Mouse (Mus musculus): ENCODE measurements at regions not wholly inside any gene's neighbourhood (a gene's known extent, or its start where the extent isn't known, plus 50 kb on each side); places are given as distances from the start of the nearest gene placed in this dataset.

DNA sequence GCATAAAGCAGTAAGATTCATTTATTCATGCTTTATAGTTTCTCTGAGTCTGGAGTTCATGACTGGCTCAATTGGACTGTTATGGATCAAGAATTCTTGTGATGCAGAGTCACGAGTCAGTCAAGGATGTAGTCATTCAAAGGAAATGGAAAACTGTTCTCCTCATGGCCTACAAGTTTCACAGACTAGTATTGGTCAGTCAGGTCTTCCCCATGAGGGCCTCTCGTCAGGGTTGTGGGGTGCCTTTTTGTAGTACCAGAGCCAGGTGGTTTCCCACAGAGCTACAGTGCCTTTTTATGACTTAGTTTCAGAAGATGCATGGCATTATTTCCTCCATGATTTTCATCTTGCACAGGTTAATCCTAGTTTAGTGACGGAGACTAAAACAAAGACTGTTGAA lies 307.9 kb upstream of the Cited2 start:
- no peaks in the 10 kb centered on the region for H3K27me3 ChIP-seq
- no peaks in the 10 kb centered on the region; the same call in 1 of the 2 replicates for H3K4me1 ChIP-seq (replicated peaks)
- H3K27ac ChIP-seq, result no peak overlapping the region
- H3K9me3 ChIP-seq, result no peaks in the 10 kb centered on the region
- no peak overlapping the region for H3K4me2 ChIP-seq
- no peaks in the 10 kb centered on the region for H3K36me3 ChIP-seq
- H3K4me3 ChIP-seq (replicated peaks), result no peak overlapping the region
- WGBS, result 79% methylated on average over 3 of the region's 3 CpGs
- ATAC-seq (ENCODE audit: insufficient number of reproducible peaks, insufficient read depth, low FRiP score, low TSS enrichment, low read depth), result no peak
- H3K9ac ChIP-seq (replicated peaks), result no peak overlapping the region

DNA sequence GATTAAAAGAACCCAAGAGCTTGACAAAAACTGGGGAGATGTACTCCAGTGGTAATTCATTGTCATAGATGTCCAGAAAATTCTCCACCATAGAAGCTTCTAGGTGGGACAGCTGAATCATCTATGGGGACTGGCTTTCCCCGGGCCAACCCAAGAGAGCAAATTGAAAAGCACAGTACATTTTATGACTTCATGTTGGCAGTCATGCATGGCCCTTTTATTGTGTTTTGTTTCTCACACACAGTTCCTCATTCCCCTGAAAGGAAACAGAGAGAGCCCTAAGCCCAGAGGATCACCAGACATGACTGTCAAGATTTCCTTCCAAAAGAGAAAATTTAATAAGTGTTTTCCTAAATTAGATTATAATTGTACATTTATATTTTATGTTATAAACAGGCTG lies 306.9 kb upstream of the Cited2 start:
- 81% methylated on average over 1 of the region's 1 CpGs for WGBS
- H3K4me2 ChIP-seq, result no peak overlapping the region
- ATAC-seq (ENCODE audit: insufficient number of reproducible peaks, insufficient read depth, low FRiP score, low TSS enrichment, low read depth), result no peak
- H3K27ac ChIP-seq, result no peak overlapping the region
- no peak overlapping the region for H3K9ac ChIP-seq (replicated peaks)
- no peaks in the 10 kb centered on the region for H3K36me3 ChIP-seq
- H3K27me3 ChIP-seq, result no peaks in the 10 kb centered on the region
- no peaks in the 10 kb centered on the region for H3K9me3 ChIP-seq
- H3K4me3 ChIP-seq (replicated peaks), result no peak overlapping the region
- no peaks in the 10 kb centered on the region; the same call in 1 of the 2 replicates for H3K4me1 ChIP-seq (replicated peaks)

DNA sequence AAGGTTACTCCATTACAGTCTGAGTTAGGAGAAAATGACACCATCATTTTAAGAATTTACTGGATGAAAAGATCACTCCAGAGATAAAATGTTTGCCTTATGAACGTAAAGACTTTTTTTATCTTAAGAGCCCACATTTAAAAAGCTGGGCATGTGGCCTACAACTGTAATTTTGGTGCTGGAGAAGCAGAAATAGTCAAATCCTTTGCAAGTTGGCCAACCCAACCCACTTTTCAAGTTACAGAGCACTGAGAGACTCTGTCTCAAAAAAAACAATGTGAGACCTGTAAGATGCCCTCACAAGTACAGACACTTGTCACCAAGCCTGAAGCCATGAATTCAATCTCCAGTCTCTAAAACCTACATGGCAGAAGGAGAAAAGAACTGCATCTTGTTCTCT lies 305.6 kb upstream of the Cited2 start:
- H3K36me3 ChIP-seq, result no peaks in the 10 kb centered on the region
- H3K27me3 ChIP-seq, result no peaks in the 10 kb centered on the region
- no peak overlapping the region for H3K4me3 ChIP-seq (replicated peaks)
- H3K27ac ChIP-seq, result no peak overlapping the region
- H3K9me3 ChIP-seq, result no peaks in the 10 kb centered on the region
- ATAC-seq (ENCODE audit: insufficient number of reproducible peaks, insufficient read depth, low FRiP score, low TSS enrichment, low read depth), result no peak
- no peaks in the 10 kb centered on the region; the same call in 1 of the 2 replicates for H3K4me1 ChIP-seq (replicated peaks)
- 88% methylated on average over 1 of the region's 1 CpGs for WGBS
- H3K9ac ChIP-seq (replicated peaks), result no peak overlapping the region
- no peak overlapping the region for H3K4me2 ChIP-seq

DNA sequence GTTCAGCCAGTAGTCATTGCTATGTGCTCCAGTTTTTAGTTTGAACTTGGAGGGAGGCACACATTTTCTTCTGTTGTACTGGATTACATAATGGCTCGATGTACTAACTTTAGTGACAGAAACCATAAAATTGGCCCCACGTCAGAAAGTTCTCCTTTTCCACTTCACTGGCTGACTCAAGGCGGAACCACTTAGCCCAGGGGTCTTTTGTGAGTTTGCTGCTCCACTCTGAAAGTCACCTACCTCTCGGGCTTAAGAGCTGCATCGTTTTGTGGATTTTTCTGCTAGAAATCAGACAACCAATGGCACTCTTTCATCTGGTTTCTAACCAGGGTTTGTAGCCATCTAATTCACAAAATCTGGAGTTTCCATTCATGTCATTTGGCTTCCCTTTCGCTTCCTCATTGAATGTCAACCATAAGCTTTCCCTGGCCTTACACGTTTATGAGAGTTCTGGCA lies 304.8 kb upstream of the Cited2 start:
- no peak overlapping the region for H3K4me3 ChIP-seq (replicated peaks)
- H3K27me3 ChIP-seq, result no peaks in the 10 kb centered on the region
- H3K4me2 ChIP-seq, result no peak overlapping the region
- WGBS, result 61% methylated on average over 7 of the region's 7 CpGs
- H3K27ac ChIP-seq, result no peak overlapping the region
- H3K9ac ChIP-seq (replicated peaks), result no peak overlapping the region
- no peaks in the 10 kb centered on the region for H3K36me3 ChIP-seq
- H3K4me1 ChIP-seq (replicated peaks), result no peaks in the 10 kb centered on the region; the same call in 1 of the 2 replicates
- no peaks in the 10 kb centered on the region for H3K9me3 ChIP-seq
- ATAC-seq (ENCODE audit: insufficient number of reproducible peaks, insufficient read depth, low FRiP score, low TSS enrichment, low read depth), result no peak

DNA sequence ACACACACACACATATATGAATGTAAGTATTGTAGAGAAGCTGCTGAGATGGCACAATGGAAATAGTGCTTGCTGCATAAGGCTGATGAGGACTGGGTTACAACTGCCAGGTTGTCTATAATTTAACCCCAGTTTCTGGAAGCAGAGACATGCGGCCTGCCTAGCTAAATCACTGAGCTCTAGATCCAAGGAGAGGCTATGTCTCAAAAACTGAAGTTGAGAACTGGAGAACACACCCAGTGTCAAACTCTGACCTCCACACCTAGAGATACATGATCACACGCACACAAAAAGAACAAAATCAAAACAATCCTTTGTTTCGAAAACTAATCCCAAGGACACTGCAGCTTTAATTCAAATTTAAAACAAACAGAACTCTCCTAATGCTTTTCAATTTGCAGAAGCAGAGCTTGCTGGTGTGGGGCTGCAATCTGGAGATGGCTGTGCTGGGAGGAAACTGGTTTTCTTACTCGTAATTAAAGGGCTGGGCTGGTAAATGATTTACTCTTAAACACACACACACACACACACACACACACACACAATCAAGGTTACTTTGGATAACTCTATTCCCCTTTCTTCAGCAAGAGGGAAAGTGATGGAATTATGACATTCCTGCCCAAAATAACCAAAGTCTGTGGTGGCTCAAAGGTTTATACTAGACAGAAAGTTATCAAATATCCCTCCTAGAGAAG lies 299.3 kb upstream of the Cited2 start:
- 55% methylated on average over 4 of the region's 4 CpGs for WGBS
- Histone ChIP-seq H3K27ac (no peak overlapping the region), H3K4me1 (replicated peaks) (no peaks in the 10 kb centered on the region), H3K4me2 (no peak overlapping the region), H3K27me3 (no peaks in the 10 kb centered on the region), H3K4me3 (replicated peaks) (no peak overlapping the region), H3K9me3 (no peaks in the 10 kb centered on the region), H3K36me3 (no peaks in the 10 kb centered on the region), H3K9ac (replicated peaks) (no peak overlapping the region)
- ATAC-seq (ENCODE audit: insufficient number of reproducible peaks, insufficient read depth, low FRiP score, low TSS enrichment, low read depth), result no peak

DNA sequence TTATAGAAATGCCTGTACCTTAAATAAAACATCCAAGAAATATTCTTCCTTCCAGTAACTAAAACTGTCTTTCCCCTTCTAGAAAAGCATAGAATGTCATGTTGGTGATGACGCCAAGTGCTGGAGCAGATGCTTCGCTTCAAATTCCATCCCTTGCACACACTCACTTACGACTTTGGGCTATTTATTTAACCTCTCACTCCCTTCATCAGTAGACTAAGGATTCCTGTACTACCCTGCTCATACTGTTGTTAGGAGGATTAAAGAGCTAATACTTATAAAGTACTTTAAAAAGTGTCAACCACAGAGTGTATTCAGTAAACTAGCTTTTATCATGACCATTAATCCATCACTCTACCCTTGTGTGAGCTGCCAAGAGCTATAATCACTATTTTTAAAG lies 296.8 kb upstream of the Cited2 start:
- H3K27me3 ChIP-seq, result no peaks in the 10 kb centered on the region
- 87% methylated on average over 3 of the region's 3 CpGs for WGBS
- H3K9me3 ChIP-seq, result no peaks in the 10 kb centered on the region
- no peak overlapping the region for H3K9ac ChIP-seq (replicated peaks)
- H3K36me3 ChIP-seq, result no peaks in the 10 kb centered on the region
- no peaks in the 10 kb centered on the region for H3K4me1 ChIP-seq (replicated peaks)
- H3K4me2 ChIP-seq, result no peak overlapping the region
- H3K4me3 ChIP-seq (replicated peaks), result no peak overlapping the region
- no peak overlapping the region for H3K27ac ChIP-seq
- ATAC-seq (ENCODE audit: insufficient number of reproducible peaks, insufficient read depth, low FRiP score, low TSS enrichment, low read depth), result no peak

DNA sequence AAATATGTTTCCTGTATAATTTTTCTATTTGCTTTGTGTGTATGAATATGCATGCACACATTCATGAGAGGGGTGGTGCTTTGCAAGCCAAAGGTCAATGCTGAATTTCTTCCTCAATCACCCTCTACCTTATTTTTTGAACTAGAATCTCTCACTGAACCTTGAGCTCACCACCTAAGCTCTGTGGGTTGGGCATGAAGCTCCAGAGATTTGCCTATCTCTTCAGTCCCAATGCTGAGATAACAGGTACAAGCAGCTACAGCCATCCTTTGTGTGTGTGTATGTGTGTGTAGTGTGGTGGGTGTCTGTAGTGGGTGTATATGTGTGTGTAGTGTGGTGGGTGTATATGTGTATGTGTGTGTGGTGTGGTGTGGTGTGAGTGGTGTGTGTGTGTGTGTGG lies 295.7 kb upstream of the Cited2 start:
- no peaks in the 10 kb centered on the region for H3K36me3 ChIP-seq
- no peak overlapping the region for H3K9ac ChIP-seq (replicated peaks)
- H3K9me3 ChIP-seq, result no peaks in the 10 kb centered on the region
- ATAC-seq (ENCODE audit: insufficient number of reproducible peaks, insufficient read depth, low FRiP score, low TSS enrichment, low read depth), result no peak
- no peaks in the 10 kb centered on the region for H3K4me1 ChIP-seq (replicated peaks)
- no peaks in the 10 kb centered on the region for H3K27me3 ChIP-seq
- no peak overlapping the region for H3K27ac ChIP-seq
- H3K4me3 ChIP-seq (replicated peaks), result no peak overlapping the region
- H3K4me2 ChIP-seq, result no peak overlapping the region

GRCm38 (mm10) chr10:17428315-17428714 lies 294.7 kb upstream of the Cited2 start:
- no peaks in the 10 kb centered on the region for H3K27me3 ChIP-seq
- no peaks in the 10 kb centered on the region for H3K36me3 ChIP-seq
- no peaks in the 10 kb centered on the region for H3K4me1 ChIP-seq (replicated peaks)
- H3K4me3 ChIP-seq (replicated peaks), result no peak overlapping the region
- H3K27ac ChIP-seq, result no peak overlapping the region
- no peak overlapping the region for H3K9ac ChIP-seq (replicated peaks)
- WGBS, result 93% methylated on average over 3 of the region's 3 CpGs
- no peaks in the 10 kb centered on the region; the same call in 1 of the 2 replicates for H3K9me3 ChIP-seq
- ATAC-seq (ENCODE audit: insufficient number of reproducible peaks, insufficient read depth, low FRiP score, low TSS enrichment, low read depth), result no peak
- no peak overlapping the region for H3K4me2 ChIP-seq

DNA sequence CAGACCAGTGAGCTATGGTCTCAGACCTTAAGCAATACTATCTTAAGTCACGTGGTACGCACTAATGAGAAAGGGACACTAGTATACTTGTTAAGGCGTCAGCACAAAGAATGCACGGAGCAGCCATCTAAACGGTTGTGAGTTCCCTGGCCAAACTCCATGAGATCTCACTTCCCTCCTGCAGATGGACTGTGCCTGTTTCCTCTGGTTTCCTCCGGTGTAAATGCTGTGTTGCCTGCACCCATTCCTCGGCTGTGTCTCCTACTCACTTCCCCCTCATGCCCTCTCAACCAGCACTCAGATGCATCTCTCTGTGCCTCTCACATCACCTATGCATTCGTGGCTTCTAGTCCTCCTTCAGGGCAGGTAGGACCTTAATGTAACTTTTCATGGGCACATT lies 291.9 kb upstream of the Cited2 start:
- no peak overlapping the region for H3K4me2 ChIP-seq
- WGBS, result 83% methylated on average over 8 of the region's 8 CpGs
- no peak for ATAC-seq (ENCODE audit: insufficient number of reproducible peaks, insufficient read depth, low FRiP score, low TSS enrichment, low read depth)
- H3K27me3 ChIP-seq, result no peaks in the 10 kb centered on the region
- no peaks in the 10 kb centered on the region; the same call in 1 of the 2 replicates for H3K9me3 ChIP-seq
- no peaks in the 10 kb centered on the region for H3K36me3 ChIP-seq
- H3K4me3 ChIP-seq (replicated peaks), result no peak overlapping the region
- no peak overlapping the region for H3K27ac ChIP-seq
- no peaks in the 10 kb centered on the region; the same call in 1 of the 2 replicates for H3K4me1 ChIP-seq (replicated peaks)
- no peak overlapping the region for H3K9ac ChIP-seq (replicated peaks)

- Histone ChIP-seq H3K27ac (no peak overlapping the region), H3K4me2 (no peak overlapping the region), H3K9me3 (no peaks in the 10 kb centered on the region; the same call in 1 of the 2 replicates), H3K9ac (replicated peaks) (no peak overlapping the region), H3K27me3 (no peaks in the 10 kb centered on the region), H3K4me1 (replicated peaks) (no peaks in the 10 kb centered on the region; the same call in 1 of the 2 replicates), H3K4me3 (replicated peaks) (no peak overlapping the region), H3K36me3 (no peaks in the 10 kb centered on the region)
- ATAC-seq (ENCODE audit: insufficient number of reproducible peaks, insufficient read depth, low FRiP score, low TSS enrichment, low read depth), result no peak
- WGBS, result 36% methylated on average over 4 of the region's 4 CpGs
These were observed 288.9 kb upstream of the Cited2 start for GRCm38 (mm10) chr10:17434098-17434497.

DNA sequence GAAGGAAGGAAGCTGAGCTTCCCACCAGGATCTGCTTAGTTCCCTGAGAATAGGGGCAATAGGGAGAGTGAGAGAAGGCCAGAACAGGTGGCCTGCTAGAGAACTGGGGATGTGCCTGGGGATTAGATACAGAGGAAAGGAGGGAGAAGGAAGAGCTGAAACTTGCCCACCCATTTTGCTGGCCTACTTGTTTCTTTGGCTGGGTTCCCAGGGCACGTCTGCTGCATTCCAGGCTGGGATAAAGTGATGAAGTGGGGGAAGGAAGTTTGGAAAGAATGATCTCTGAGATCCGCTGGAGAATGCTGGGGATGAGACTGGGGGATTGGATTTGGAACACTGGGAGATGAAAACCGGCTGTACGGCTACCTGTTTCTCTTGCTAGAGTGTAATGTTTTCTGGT lies 272.8 kb upstream of the Cited2 start:
- no peak overlapping the region for H3K4me2 ChIP-seq
- no peaks in the 10 kb centered on the region for H3K27me3 ChIP-seq
- 89% methylated on average over 4 of the region's 4 CpGs for WGBS
- no peak overlapping the region for H3K9ac ChIP-seq (replicated peaks)
- ATAC-seq (ENCODE audit: insufficient number of reproducible peaks, insufficient read depth, low FRiP score, low TSS enrichment, low read depth), result no peak
- H3K36me3 ChIP-seq, result no peaks in the 10 kb centered on the region
- H3K27ac ChIP-seq, result no peak overlapping the region
- H3K9me3 ChIP-seq, result no peaks in the 10 kb centered on the region
- H3K4me1 ChIP-seq (replicated peaks), result no peaks in the 10 kb centered on the region
- H3K4me3 ChIP-seq (replicated peaks), result no peak overlapping the region

DNA sequence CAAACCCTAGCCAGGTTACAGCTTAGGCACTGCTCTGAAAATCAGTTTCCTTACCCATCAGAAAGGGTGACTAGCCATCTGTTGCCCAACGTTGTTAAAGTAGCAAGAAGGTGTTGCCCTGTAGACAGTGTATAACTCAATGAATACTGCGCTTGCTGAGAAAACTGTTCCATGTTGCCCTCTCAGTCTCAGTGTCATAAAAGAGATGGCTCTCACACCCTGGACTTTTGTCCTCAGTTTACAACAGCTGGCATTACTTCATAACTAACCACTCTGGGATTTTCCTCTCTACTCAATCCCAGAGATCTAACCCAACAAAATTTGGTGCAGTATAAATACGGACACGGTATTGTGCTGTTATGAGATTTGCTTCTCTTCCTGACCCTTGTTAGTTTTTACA lies 252.1 kb upstream of the Cited2 start:
- H3K27ac ChIP-seq, result no peak overlapping the region
- H3K9ac ChIP-seq (replicated peaks), result no peak overlapping the region
- H3K9me3 ChIP-seq, result no peaks in the 10 kb centered on the region
- H3K4me1 ChIP-seq (replicated peaks), result no peaks in the 10 kb centered on the region
- no peaks in the 10 kb centered on the region for H3K36me3 ChIP-seq
- no peak overlapping the region for H3K4me3 ChIP-seq (replicated peaks)
- H3K4me2 ChIP-seq, result no peak overlapping the region
- ATAC-seq (ENCODE audit: insufficient number of reproducible peaks, insufficient read depth, low FRiP score, low TSS enrichment, low read depth), result no peak
- H3K27me3 ChIP-seq, result no peaks in the 10 kb centered on the region
- 79% methylated on average over 4 of the region's 4 CpGs for WGBS

Measured in limb, embryonic 12.5 days (tissue).